Mouse (Mus musculus) erythroblast, embryonic 14.5 days (primary cell): ENCODE measurements around the gene Zfp109.

Experiments
- GATA1 ChIP-seq: IDR thresholded peaks from 2 replicates; pipeline ENCODE4 v1.6.1; 2012; ENCODE audit warnings: low read length, inconsistent platforms, mixed read lengths
- TAL1 ChIP-seq: IDR thresholded peaks from 3 replicates; pipeline ENCODE4 v1.6.1; 2012; ENCODE audit warnings: low read length, inconsistent platforms, mixed read lengths

GRCm38 (mm10) chr7:24269667-24270287, 32.4 kb upstream of the Zfp109 start:
- no peak for TF ChIP-seq TAL1
- no peak for TF ChIP-seq GATA1
